Mouse (Mus musculus) layer of hippocampus, postnatal 25 days (tissue): ENCODE results near the gene 4430402I18Rik. TPM values are rescaled to one million over a fixed set of nuclear protein-coding genes. Genes with fewer than 3 reads are reported as not detected.

Experiments
- DNase-seq, 2 experiments: peaks; one replicate each; pipeline ENCODE4 v3.0.0; 2022; ENCODE audit warnings: mixed read lengths in 2 of 2, low spot score in 1 of 2; ENCODE audit errors: extremely low spot score in 1 of 2
- total RNA-seq, 2 experiments: library from RNA; stranded (reverse); gene quantifications; 2 replicates each; pipeline ENCODE4 v1.2.3; 2021

Gene 4430402I18Rik
- total RNA-seq, 2 experiments from 2014 or later, result 5.3 to 6.1 TPM

- no peak for DNase-seq
These were observed 1.6 kb upstream of the 4430402I18Rik start for GRCm38 (mm10) chr19:28969231-28969630.

DNA sequence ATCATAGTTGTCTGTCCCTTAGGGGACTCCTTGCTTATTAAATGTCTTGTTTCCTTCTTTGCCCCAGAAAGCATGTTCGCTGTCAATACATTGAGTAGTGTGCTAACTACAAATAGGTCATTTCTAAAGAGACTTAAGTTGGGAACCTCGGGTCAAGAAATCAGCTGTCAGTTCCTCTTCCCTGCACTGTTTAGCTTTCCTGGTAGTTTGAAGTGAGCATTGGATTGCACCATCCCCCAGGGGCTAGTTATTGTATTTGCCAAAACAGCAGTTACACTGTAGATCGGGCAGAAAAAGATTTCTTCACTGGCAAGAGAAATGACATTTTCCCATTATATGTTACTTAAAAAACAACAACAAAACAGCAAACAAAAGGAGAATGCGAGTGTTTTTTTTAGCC lies 578 bp upstream of the 4430402I18Rik start:
- no peak for DNase-seq

- no peak for DNase-seq
These were observed 3.1 kb downstream of the 4430402I18Rik start for GRCm38 (mm10) chr19:28964552-28964903.

DNA sequence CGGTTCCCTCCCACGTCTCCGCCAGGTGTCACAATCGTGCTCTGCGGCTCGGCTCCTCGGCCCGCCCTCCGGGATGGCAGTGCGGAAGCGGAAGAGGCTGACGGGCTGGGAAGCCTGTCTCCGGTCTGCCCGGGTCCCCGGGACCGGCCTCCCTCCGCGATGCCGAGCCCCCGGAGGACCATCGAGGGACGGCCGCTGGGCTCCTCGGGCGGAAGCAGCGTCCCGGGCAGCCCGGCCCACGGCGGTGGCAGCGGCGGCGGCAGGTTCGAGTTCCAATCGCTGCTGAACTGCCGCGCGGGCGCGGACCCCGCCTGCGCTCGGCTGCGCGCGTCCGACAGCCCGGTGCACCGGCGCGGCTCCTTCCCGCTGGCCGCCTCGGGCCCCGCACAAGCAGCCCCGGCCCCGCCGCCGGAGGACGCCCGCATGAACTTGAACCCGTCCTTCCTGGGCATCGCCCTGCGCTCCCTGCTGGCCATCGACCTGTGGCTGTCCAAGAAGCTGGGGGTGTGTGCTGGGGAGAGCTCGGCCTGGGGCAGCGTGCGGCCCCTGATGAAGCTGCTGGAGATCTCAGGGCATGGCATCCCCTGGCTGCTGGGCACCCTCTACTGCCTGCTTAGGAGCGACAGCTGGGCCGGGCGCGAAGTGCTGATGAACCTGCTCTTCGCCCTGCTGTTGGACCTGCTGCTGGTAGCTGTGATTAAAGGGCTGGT lies 3.6 kb downstream of the 4430402I18Rik start, which contains the start of gene Plpp6:
Gene Plpp6, plus strand, starts transcription at position 112 of the 710 bp plus-strand sequence.
- DNase-seq, result peak; percentile 66 to 74

DNA sequence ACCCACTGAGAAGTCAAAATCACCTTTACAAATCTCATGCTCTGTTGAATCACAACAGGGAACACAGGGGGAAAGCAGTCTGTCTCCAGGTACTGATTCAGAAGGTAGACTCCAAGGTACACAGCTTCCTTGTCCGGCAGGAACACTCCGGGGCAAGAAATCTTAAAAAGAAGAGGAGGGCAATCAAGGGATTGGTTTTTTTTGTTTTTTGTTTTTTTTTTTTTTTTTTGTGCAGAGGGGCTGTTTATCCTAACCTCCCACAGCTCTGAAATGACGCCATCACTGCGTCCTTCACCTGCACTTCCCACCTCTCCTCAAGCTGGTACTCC lies 4.1 kb downstream of the 4430402I18Rik start:
- no peak for DNase-seq

GRCm38 (mm10) chr19:28963113-28963512 lies 4.5 kb downstream of the 4430402I18Rik start:
- DNase-seq, result no peak

DNA sequence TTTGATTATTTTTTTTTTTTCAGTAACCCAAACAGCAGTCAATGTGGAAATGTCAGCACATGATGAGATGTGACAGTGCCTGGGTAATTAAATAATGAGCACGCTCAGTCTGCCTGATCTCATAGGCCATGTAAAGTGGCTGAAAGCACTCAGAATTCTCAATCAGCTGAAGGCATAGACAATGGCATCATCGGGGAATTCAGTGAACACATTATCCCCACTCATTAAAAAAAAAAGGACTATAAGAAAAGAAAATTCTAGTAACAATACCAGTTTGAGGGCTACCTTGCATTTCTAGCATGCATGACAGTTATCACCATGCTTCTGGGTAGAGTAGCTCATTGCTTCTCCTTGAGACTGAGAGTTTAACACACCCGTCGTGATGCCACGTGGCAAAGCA lies 16.3 kb downstream of the 4430402I18Rik start:
- DNase-seq, result no peak

GRCm38 (mm10) chr19:28947311-28947710 lies 20.3 kb downstream of the 4430402I18Rik start:
- no peak for DNase-seq

DNA sequence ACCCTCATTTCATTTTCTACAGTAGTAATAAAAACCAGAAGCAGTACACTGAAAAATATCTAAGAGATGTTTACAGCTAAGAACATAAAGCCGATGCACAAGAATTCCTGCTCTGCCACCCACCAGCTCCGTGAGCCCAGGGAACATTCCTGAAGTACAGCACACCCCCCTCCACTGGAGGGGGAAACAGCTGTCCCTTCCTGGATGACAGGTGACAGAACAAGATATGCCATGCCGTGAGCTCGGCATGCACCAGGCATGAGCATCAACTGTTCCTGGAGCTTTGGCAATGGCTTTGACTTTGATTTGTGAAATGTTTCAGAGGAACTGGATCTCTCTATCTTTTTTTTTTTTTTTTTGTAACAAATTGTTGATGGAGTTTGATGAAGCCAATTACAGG lies 20.8 kb downstream of the 4430402I18Rik start:
- no peak for DNase-seq

- no peak for DNase-seq
These were observed 26.3 kb downstream of the 4430402I18Rik start for GRCm38 (mm10) chr19:28941271-28941670.

GRCm38 (mm10) chr19:28940135-28940874 lies 27.3 kb downstream of the 4430402I18Rik start:
- no peak for DNase-seq

DNA sequence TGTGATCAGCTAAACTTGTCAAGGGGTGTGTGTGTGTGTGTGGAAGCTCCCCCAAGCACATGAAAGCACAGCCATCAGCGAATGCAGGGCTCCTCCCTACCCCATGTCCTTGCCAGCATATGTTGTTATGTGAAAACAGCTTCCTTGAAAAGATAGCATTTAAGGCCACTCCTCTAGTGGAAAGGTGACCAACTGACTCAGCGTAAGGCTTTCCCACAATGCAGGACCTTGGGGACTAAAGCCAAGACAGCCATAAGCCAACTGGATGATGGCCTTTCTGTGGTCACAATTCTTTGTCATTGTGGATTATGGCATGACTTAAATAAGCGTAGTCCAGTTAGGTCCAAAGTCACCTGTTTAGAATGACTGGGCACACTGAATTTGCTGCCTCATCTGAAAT lies 32.7 kb downstream of the 4430402I18Rik start:
- no peak for DNase-seq

DNA sequence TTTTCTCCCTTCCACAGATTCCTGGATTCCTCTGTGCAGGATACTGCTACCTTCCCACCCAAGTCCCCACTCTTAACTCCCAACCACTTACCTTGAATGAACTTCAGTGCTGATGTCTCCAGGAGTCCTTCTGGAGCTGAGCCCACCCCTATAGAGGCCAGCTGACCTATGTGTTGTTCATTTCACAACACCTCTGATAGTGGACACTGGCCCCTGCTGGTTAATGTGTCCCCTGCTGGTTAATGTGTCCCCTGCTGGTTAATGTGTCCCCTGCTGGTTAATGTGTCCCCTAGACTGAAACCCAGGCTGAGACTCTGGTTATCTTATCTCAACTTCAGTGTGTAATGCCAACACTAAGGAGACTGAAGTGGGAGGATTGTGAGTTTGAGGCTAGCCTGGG lies 38.6 kb downstream of the 4430402I18Rik start:
- no peak for DNase-seq

DNA sequence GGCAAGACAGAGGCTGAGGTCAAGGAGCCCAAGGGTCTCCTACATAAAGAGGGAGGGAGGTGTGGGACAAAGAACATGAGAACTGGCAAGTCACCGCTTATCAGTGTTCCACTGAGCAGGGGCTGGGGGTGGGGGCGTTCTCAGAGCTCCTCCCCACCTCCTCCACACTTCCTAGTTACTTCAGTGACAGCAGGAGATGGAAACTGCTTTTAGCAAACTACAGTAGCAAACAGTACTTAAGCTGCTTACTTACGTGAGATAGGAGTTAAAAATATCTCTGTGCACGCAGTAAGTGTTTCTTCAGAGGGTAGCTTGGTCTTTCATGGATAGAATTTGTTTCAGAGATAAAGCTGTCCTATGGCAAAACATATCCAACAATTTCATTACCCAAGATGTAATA lies 40.2 kb downstream of the 4430402I18Rik start:
- DNase-seq, result no peak

GRCm38 (mm10) chr19:28926366-28926765 lies 41.2 kb downstream of the 4430402I18Rik start:
- no peak for DNase-seq

DNA sequence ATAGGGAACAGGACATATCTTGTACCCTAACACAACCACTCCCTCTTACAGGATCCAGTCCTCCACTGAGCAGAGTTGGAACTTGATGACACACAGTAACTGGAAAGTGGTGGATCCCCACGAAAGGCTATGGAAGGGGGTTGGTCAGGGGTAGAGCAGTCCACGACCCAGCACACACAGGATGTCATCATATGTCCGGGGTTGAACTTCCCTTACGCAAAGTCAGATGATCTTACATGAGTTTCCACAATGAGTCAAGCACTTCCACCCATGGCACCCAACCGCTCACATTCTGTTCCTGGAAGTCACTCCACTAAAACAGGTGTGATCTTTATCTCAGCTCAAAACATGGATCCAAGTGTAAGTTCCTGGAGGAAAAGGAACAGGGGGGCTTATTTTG lies 49.8 kb downstream of the 4430402I18Rik start:
- DNase-seq, result no peak

- no peak for DNase-seq
These were observed 51.1 kb downstream of the 4430402I18Rik start for GRCm38 (mm10) chr19:28916492-28916891.

DNA sequence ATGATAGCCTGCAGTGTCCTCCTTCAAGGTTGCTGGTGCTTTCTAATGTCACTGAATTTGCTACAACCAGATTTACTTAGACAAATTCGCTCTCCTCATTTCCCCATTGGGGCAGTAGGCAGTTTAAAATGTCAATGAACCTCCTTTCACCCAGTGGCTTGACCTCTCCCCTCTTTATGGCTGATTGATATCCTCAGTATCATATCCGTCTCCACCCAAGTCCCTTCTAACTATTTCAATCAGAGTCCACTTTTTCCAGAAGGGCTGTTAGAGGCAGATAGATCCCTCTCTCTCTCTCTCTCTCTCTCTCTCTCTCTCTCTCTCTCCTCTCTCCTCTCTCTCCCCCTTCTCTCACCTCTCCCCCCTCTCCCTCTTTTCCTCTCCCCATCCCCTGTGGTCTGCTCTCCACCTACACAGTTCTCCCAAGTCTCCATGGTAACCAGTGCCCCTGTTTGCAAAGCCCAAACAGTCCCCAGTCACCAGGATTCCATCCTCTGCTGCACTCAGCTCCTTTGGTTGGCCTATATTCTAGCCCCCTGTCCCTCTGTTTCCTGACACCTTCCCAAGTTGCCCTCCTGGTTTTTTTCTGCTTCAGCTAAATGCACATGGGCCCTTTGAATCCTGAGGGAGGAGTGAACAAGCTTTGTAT lies 51.9 kb downstream of the 4430402I18Rik start:
- no peak for DNase-seq

- DNase-seq, result no peak
These were observed 53.0 kb downstream of the 4430402I18Rik start for GRCm38 (mm10) chr19:28914598-28914997.

GRCm38 (mm10) chr19:28908693-28909092 lies 58.9 kb downstream of the 4430402I18Rik start:
- DNase-seq, result no peak

DNA sequence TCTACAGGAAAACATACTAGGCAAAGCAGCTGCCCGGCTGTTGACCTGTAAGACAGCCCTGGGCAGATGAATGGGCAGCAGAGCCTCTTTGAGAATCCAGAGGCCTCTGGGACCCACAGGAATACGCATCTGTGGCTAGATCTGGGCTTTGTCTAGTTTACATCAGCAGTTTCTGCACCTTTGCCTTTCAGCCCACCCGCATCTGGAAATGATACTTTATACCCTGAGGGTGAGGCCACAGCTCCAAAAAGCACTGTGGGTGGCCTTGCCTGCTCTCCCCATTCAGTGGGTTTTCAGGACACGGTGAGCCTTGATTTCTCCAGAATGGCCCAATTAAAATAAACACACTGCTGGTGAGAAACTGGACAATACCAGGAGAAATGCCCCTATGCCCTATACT lies 59.4 kb downstream of the 4430402I18Rik start:
- no peak for DNase-seq
